Mouse (Mus musculus) hematopoietic multipotent progenitor cell, adult 10-12 weeks (in vitro differentiated cells): ENCODE measurements around the gene Gbp8. TPM values are rescaled to one million over a fixed set of nuclear protein-coding genes. Genes with fewer than 3 reads are reported as not detected.

Experiments used
- polyA plus RNA-seq: library from polyadenylated mRNA; stranded (reverse); fragments of >175 nt; gene quantifications from 2 replicates; pipeline ENCODE4 v1.2.3, GENCODE M21; 2012; ENCODE audit warnings: low replicate concordance

Gbp8 gene
- polyA plus RNA-seq = 3.3 and 13.6 TPM in 2 replicates

DNA sequence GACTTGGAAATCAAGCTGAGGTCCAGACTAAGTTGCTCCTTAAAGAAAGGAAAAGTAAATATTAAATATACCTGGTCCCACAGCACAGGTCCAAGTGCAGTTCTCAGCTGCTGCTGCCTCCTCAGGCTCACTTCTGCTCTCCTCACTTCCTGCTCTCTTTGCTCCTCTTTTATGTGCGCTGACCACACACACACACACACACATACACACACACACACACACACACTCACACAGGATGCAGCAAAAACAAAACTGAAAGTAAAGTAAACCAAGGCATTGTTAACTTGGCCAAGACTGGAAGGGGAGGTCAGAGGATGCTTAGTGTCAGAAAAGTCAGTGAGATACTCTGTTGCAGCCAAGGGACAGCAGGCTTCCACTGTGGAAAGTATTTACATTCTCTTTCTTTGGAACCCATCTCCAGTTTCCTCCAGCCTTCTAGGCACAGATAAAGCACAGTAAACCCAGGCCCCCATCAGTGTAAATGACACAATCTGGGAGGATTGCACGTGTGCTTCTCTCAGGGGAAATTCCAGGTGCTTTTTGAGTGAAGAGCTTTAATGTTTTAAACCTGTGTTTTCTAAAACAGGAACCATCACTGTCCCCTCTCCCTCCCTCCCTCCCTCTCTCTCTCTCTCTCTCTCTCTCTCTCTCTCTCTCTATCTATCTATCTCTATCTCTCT is at the start of gene Gbp8, which contains the start of the genes Gbp9 and Gbp4:
TSS of gene Gbp8 (minus strand) at position 132 of the 680 bp plus-strand sequence.
TSS of gene Gbp9 (minus strand) at position 131 of the 680 bp plus-strand sequence.
TSS of gene Gbp4 (minus strand) at position 178 of the 680 bp plus-strand sequence.

GRCm38 (mm10) chr5:104982535-104982934 is 156.8 kb downstream of the Gbp8 start, which contains the start of gene Abcg3:
Gene Abcg3 (minus strand): TSS chr5:104982718.

Other genes with a start within 250 kb of the Gbp8 start
- gene Abcg3, start 156.8 kb downstream of the Gbp8 start, polyA plus RNA-seq = 1.0 and 2.9 TPM in 2 replicates
- 9.5 and 31.6 TPM in 2 replicates for gene Gbp9, start within 50 bp of the Gbp8 start, polyA plus RNA-seq
- gene Gbp4, start within 50 bp of the Gbp8 start, polyA plus RNA-seq = 4.8 and 11.7 TPM in 2 replicates
- gene Gbp10, start 100.0 kb upstream of the Gbp8 start, polyA plus RNA-seq = 0.30 and 0.76 TPM in 2 replicates
- 1.1 and 2.0 TPM in 2 replicates for gene Gm43302, start 154.2 kb upstream of the Gbp8 start, polyA plus RNA-seq
- gene Gbp6, start 154.2 kb upstream of the Gbp8 start, polyA plus RNA-seq = 1.7 and 2.3 TPM in 2 replicates